Mouse (Mus musculus) liver, embryonic 14.5 days (tissue): ENCODE data around the gene Mpeg1. TPM values are rescaled to one million over a fixed set of nuclear protein-coding genes. Genes with fewer than 3 reads are reported as not detected.
A peak's percentile ranks its signal among the peaks of the same experiment; 100 is the strongest.

Experiments
- ATAC-seq: fragments of 200-750 bp; cut with Nextera tagmentation; 2 replicates; pipeline ENCODE4 v1.8.0; 2017; ENCODE audit warnings: moderate number of reproducible peaks, mild to moderate bottlenecking, moderate library complexity; ENCODE audit not compliant: insufficient read depth
- DNase-seq, 3 experiments: peaks; one replicate each; pipeline ENCODE4 v3.0.0-alpha.2; 2012 to 2013; ENCODE audit warnings: low read depth in 3 of 3, low spot score in 3 of 3
- H3K27ac ChIP-seq: fragments of 300-500 bp; sonication (generic); 2 replicates; pipeline ENCODE4 v1.5.1; 2014; ENCODE audit warnings: moderate library complexity, mild to moderate bottlenecking, control low read depth, inconsistent platforms
- H3K27me3 ChIP-seq: fragments of 300-500 bp; sonication (generic); 2 replicates; pipeline ENCODE4 v1.6.1; 2014; ENCODE audit warnings: mild to moderate bottlenecking, low read length, moderate library complexity; ENCODE audit not compliant: control insufficient read depth, insufficient read depth
- H3K36me3 ChIP-seq: fragments of 300-500 bp; sonication (generic); replicated peaks from 2 replicates; pipeline ENCODE4 v1.6.1; 2014; ENCODE audit warnings: low read depth; ENCODE audit not compliant: control insufficient read depth, insufficient read depth
- H3K4me1 ChIP-seq, 2 experiments: fragments of 200-500 bp in 1 of 2; fragments of 300-500 bp in 1 of 2; sonication (generic) in 1 of 2; replicated peaks; 2 replicates each; pipeline ENCODE4 v1.6.1; 2012 to 2014; ENCODE audit warnings: antibody characterized with exemption in 1 of 2, inconsistent platforms in 1 of 2, low read length in 1 of 2; ENCODE audit not compliant: control insufficient read depth in 2 of 2, insufficient read depth in 2 of 2
- H3K4me2 ChIP-seq: fragments of 300-500 bp; sonication (generic); 2 replicates; pipeline ENCODE4 v1.6.1; 2014; ENCODE audit warnings: low read depth, mild to moderate bottlenecking, control low read depth, moderate library complexity
- H3K4me3 ChIP-seq, 2 experiments: fragments of 200-500 bp in 1 of 2; fragments of 300-500 bp in 1 of 2; sonication (generic) in 1 of 2; 2 replicates each; pipeline ENCODE4 v1.5.1; 2012 to 2014; ENCODE audit warnings: low read depth in 2 of 2, low read length in 2 of 2, mild to moderate bottlenecking in 2 of 2, control low read depth in 1 of 2, inconsistent platforms in 1 of 2, moderate library complexity in 1 of 2; ENCODE audit not compliant: insufficient read depth in 1 of 2
- H3K9ac ChIP-seq: fragments of 300-500 bp; sonication (generic); replicated peaks from 2 replicates; pipeline ENCODE4 v1.6.1; 2014; ENCODE audit warnings: mild to moderate bottlenecking, control low read depth, moderate library complexity
- H3K9me3 ChIP-seq: fragments of 300-500 bp; sonication (generic); 2 replicates; pipeline ENCODE4 v1.6.1; 2016; ENCODE audit warnings: low read length, mixed read lengths; ENCODE audit not compliant: control insufficient read depth
- CTCF ChIP-seq: IDR thresholded peaks from 2 replicates; pipeline ENCODE4 v1.5.1; 2016; ENCODE audit warnings: antibody characterized with exemption, low read depth, control low read depth
- EP300 ChIP-seq: IDR thresholded peaks from 2 replicates; pipeline ENCODE4 v1.6.1; 2016; ENCODE audit warnings: antibody characterized with exemption, low read depth
- WGBS: fragments of 180-500 bp; shearing (Covaris S2); extraction: QIAGEN DNeasy Blood & Tissue Kit; methylation state at CpG from one replicate; pipeline ENCODE4 v1.1.7; 2014; ENCODE audit not compliant: insufficient replicate concordance; 5-methylcytosine and 5-hydroxymethylcytosine counted together
- polyA plus RNA-seq, 2 experiments: library from polyadenylated mRNA; depleted of rRNA in 1 of 2; stranded (reverse) in 1 of 2; unstranded in 1 of 2; fragments of >200 nt; fragmentation: Nextera tagmentation in 1 of 2; extraction: Ambion mirVana in 1 of 2; gene quantifications; 2 replicates each; pipeline versions ENCODE4 v1.2.1 to v1.2.3; 2012 to 2014

Mpeg1 gene
- polyA plus RNA-seq, 2 experiments = 2.0 to 5.9 TPM

GRCm38 (mm10) chr19:12486875-12487274 is 26.3 kb downstream of the Mpeg1 start:
- WGBS = 62% methylated on average over 6 of the region's 6 CpGs
- DNase-seq = no peak

GRCm38 (mm10) chr19:12487511-12488204 is 27.1 kb downstream of the Mpeg1 start:
- H3K4me3 ChIP-seq = no peak overlapping the region
- H3K4me2 ChIP-seq = no peak overlapping the region
- WGBS = 66% methylated on average over 12 of the region's 12 CpGs
- H3K4me1 ChIP-seq = peaks cover 3 to 6% of the 10 kb centered on the region in 2 experiments; a peak in 2 of 4 replicates
- DNase-seq (no peak), ATAC-seq (no peak)
- no peak for TF ChIP-seq EP300
- TF ChIP-seq CTCF = no peak
- no peak overlapping the region for H3K27ac ChIP-seq
- no peaks in the 10 kb centered on the region for H3K9me3 ChIP-seq
- no peaks in the 10 kb centered on the region for H3K27me3 ChIP-seq
- H3K9ac ChIP-seq = no peak overlapping the region
- no peaks in the 10 kb centered on the region for H3K36me3 ChIP-seq

More at GRCm38 (mm10) chr19:12486875-12487274, 26.3 kb downstream of the Mpeg1 start:
- H3K27me3 ChIP-seq = no peaks in the 10 kb centered on the region
- H3K27ac ChIP-seq = no peak overlapping the region
- no peak overlapping the region for H3K9ac ChIP-seq
- peaks cover 3 to 6% of the 10 kb centered on the region in 2 experiments; a peak in 2 of 4 replicates for H3K4me1 ChIP-seq
- no peak overlapping the region for H3K4me3 ChIP-seq
- no peaks in the 10 kb centered on the region for H3K9me3 ChIP-seq
- H3K36me3 ChIP-seq = no peaks in the 10 kb centered on the region
- H3K4me2 ChIP-seq = no peak overlapping the region
- 0 out of 2 replicates have a peak, but pooled peaks have one; percentile 15 for ATAC-seq
- TF ChIP-seq CTCF (no peak), EP300 (no peak)

- WGBS = 37% methylated on average over 9 of the region's 9 CpGs
These were observed 27.8 kb downstream of the Mpeg1 start for GRCm38 (mm10) chr19:12488205-12488966.

GRCm38 (mm10) chr19:12488969-12489674 is 28.5 kb downstream of the Mpeg1 start:
- TF ChIP-seq EP300 (no peak), CTCF (no peak)
- peaks cover 3 to 6% of the 10 kb centered on the region in 2 experiments; a peak in 2 of 4 replicates for H3K4me1 ChIP-seq
- no peak overlapping the region for H3K9ac ChIP-seq
- WGBS = 41% methylated on average over 8 of the region's 8 CpGs
- H3K27ac ChIP-seq = no peak overlapping the region
- H3K4me2 ChIP-seq = peak overlapping the region; percentile 28; the same call in 1 of the 2 replicates
- H3K9me3 ChIP-seq = no peaks in the 10 kb centered on the region
- H3K36me3 ChIP-seq = no peaks in the 10 kb centered on the region
- DNase-seq (peak in 1 of 3 experiments; percentile 10), ATAC-seq (peak; percentile 74)
- H3K27me3 ChIP-seq = no peaks in the 10 kb centered on the region
- H3K4me3 ChIP-seq = no peak overlapping the region

More at GRCm38 (mm10) chr19:12488205-12488966, 27.8 kb downstream of the Mpeg1 start:
- Histone ChIP-seq H3K9ac (no peak overlapping the region), H3K4me2 (peak overlapping the region; percentile 15; the same call in 1 of the 2 replicates), H3K4me3 (no peak overlapping the region), H3K4me1 (peaks cover 3 to 6% of the 10 kb centered on the region in 2 experiments; a peak in 2 of 4 replicates), H3K9me3 (no peaks in the 10 kb centered on the region), H3K27me3 (no peaks in the 10 kb centered on the region), H3K36me3 (no peaks in the 10 kb centered on the region), H3K27ac (peak overlapping the region; percentile 35; the same call in 1 of the 2 replicates)
- ATAC-seq = peak; percentile 58
- no peak for DNase-seq
- peak; percentile 84 for TF ChIP-seq CTCF
- no peak for TF ChIP-seq EP300
